Mouse (Mus musculus) neural tube, embryonic 15.5 days (tissue): Measurements from ENCODE around the gene Dvl2. TPM values are rescaled to one million over a fixed set of nuclear protein-coding genes. Genes with fewer than 3 reads are reported as not detected.

Experiments
- ATAC-seq: fragments of 200-750 bp; cut with Nextera tagmentation; 2 replicates; pipeline ENCODE4 v1.8.0; 2017; ENCODE audit warnings: mild to moderate bottlenecking, moderate TSS enrichment, moderate library complexity; ENCODE audit not compliant: low FRiP score
- H3K27ac ChIP-seq: fragments of 300-500 bp; sonication (generic); replicated peaks from 2 replicates; pipeline ENCODE4 v1.5.1; 2015; ENCODE audit warnings: mild to moderate bottlenecking, inconsistent platforms
- H3K27me3 ChIP-seq: fragments of 300-500 bp; sonication (generic); replicated peaks from 2 replicates; pipeline ENCODE4 v1.6.1; 2015; ENCODE audit warnings: inconsistent platforms
- H3K36me3 ChIP-seq: fragments of 300-500 bp; sonication (generic); 2 replicates; pipeline ENCODE4 v1.6.1; 2015; ENCODE audit warnings: inconsistent platforms
- H3K4me1 ChIP-seq: fragments of 300-500 bp; sonication (generic); 2 replicates; pipeline ENCODE4 v1.6.1; 2015; ENCODE audit warnings: inconsistent platforms
- H3K4me2 ChIP-seq: fragments of 300-500 bp; sonication (generic); 2 replicates; pipeline ENCODE4 v1.6.1; 2015; ENCODE audit warnings: inconsistent platforms, mild to moderate bottlenecking, moderate library complexity
- H3K4me3 ChIP-seq: fragments of 300-500 bp; sonication (generic); replicated peaks from 2 replicates; pipeline ENCODE4 v1.5.1; 2015; ENCODE audit warnings: mild to moderate bottlenecking, inconsistent platforms
- H3K9ac ChIP-seq: fragments of 300-500 bp; sonication (generic); replicated peaks from 2 replicates; pipeline ENCODE4 v1.6.1; 2015; ENCODE audit warnings: mild to moderate bottlenecking, inconsistent platforms
- H3K9me3 ChIP-seq: fragments of 300-500 bp; sonication (generic); replicated peaks from 2 replicates; pipeline ENCODE4 v1.6.1; 2016; ENCODE audit warnings: inconsistent platforms
- WGBS: fragments of 180-500 bp; shearing (Covaris S2); methylation state at CpG from one replicate; pipeline ENCODE4 v1.1.7; 2015; ENCODE audit warnings: mixed read lengths; 5-methylcytosine and 5-hydroxymethylcytosine counted together
- polyA plus RNA-seq: library from polyadenylated mRNA; unstranded; fragments of >200 nt; fragmentation: Nextera tagmentation; extraction: Ambion mirVana; gene quantifications from 2 replicates; pipeline ENCODE4 v1.2.1, GENCODE M21; 2015

Gene Dvl2
- polyA plus RNA-seq, 1 experiment from 2014 or later: 22.6 TPM

GRCm38 (mm10) chr11:69982877-69983276 is 17.5 kb upstream of the Dvl2 start:
- Histone ChIP-seq H3K4me3 (peak overlapping the region; percentile 97), H3K27ac (0 out of 2 replicates have a peak overlapping the region, but pooled peaks have one; percentile 13), H3K9me3 (no peaks in the 10 kb centered on the region), H3K9ac (peak overlapping the region; percentile 99), H3K36me3 (peaks cover 35% of the 10 kb centered on the region), H3K4me1 (peaks cover 33% of the 10 kb centered on the region), H3K4me2 (peak overlapping the region; percentile 90), H3K27me3 (no peaks in the 10 kb centered on the region)
- ATAC-seq: no peak
- 43% methylated on average over 5 of the region's 5 CpGs for WGBS

GRCm38 (mm10) chr11:69983377-69983776 is 17.0 kb upstream of the Dvl2 start:
- Histone ChIP-seq H3K27me3 (no peaks in the 10 kb centered on the region), H3K4me3 (peak overlapping the region; percentile 97), H3K36me3 (peaks cover 40% of the 10 kb centered on the region), H3K9ac (no peak overlapping the region), H3K9me3 (no peaks in the 10 kb centered on the region), H3K4me1 (peaks cover 33% of the 10 kb centered on the region), H3K4me2 (peak overlapping the region; percentile 90), H3K27ac (no peak overlapping the region)
- WGBS: 92% methylated on average over 4 of the region's 4 CpGs
- ATAC-seq: no peak

- 94% methylated on average over 8 of the region's 8 CpGs for WGBS
- Histone ChIP-seq H3K9me3 (no peaks in the 10 kb centered on the region), H3K27ac (no peak overlapping the region), H3K9ac (no peak overlapping the region), H3K4me1 (peaks cover 26% of the 10 kb centered on the region), H3K27me3 (no peaks in the 10 kb centered on the region), H3K36me3 (peaks cover 51% of the 10 kb centered on the region), H3K4me2 (no peak overlapping the region), H3K4me3 (no peak overlapping the region)
- ATAC-seq: no peak
Measured at GRCm38 (mm10) chr11:69984431-69984830, 16.0 kb upstream of the Dvl2 start.

GRCm38 (mm10) chr11:69989949-69990348 is 10.4 kb upstream of the Dvl2 start:
- Histone ChIP-seq H3K36me3 (peaks cover 65% of the 10 kb centered on the region), H3K4me3 (no peak overlapping the region), H3K9me3 (no peaks in the 10 kb centered on the region), H3K4me2 (no peak overlapping the region), H3K27me3 (no peaks in the 10 kb centered on the region), H3K27ac (peak overlapping the region; percentile 93; the same call in 1 of the 2 replicates), H3K4me1 (peaks cover 27% of the 10 kb centered on the region), H3K9ac (no peak overlapping the region)
- no peak for ATAC-seq
- WGBS: 87% methylated on average over 8 of the region's 8 CpGs

GRCm38 (mm10) chr11:69990850-69991691 is 9.3 kb upstream of the Dvl2 start, which contains the start of gene Gabarap:
TSS of gene Gabarap (plus strand) at chr11:69991143.
- Histone ChIP-seq H3K4me2 (peak within 1 kb of the TSS; percentile 74), H3K27me3 (no peaks in the 10 kb centered on the region), H3K4me1 (peaks cover 27% of the 10 kb centered on the region), H3K9me3 (no peaks in the 10 kb centered on the region), H3K36me3 (peaks cover 56% of the 10 kb centered on the region), H3K4me3 (peak within 1 kb of the TSS; percentile 77), H3K9ac (peak within 1 kb of the TSS; percentile 92), H3K27ac (peak within 1 kb of the TSS; percentile 93)
- peak; percentile 78 for ATAC-seq
- WGBS: 0% methylated on average over 40 of the region's 40 CpGs

- Histone ChIP-seq H3K9me3 (no peaks in the 10 kb centered on the region), H3K36me3 (peaks cover 50% of the 10 kb centered on the region), H3K4me3 (peak overlapping the region; percentile 77), H3K9ac (peak overlapping the region; percentile 92), H3K4me1 (peaks cover 27% of the 10 kb centered on the region), H3K27ac (peak overlapping the region; percentile 93), H3K4me2 (peak overlapping the region; percentile 74), H3K27me3 (no peaks in the 10 kb centered on the region)
- WGBS: 1% methylated on average over 15 of the region's 15 CpGs
- no peak for ATAC-seq
Measured at GRCm38 (mm10) chr11:69991711-69992110, 8.7 kb upstream of the Dvl2 start.

GRCm38 (mm10) chr11:69992396-69992795 is 8.0 kb upstream of the Dvl2 start:
- Histone ChIP-seq H3K27me3 (no peaks in the 10 kb centered on the region), H3K27ac (peak overlapping the region; percentile 15; the same call in 1 of the 2 replicates), H3K9me3 (no peaks in the 10 kb centered on the region), H3K36me3 (peaks cover 43% of the 10 kb centered on the region), H3K4me2 (peak overlapping the region; percentile 74), H3K9ac (peak overlapping the region; percentile 92), H3K4me3 (peak overlapping the region; percentile 77), H3K4me1 (peaks cover 29% of the 10 kb centered on the region)
- no peak for ATAC-seq
- WGBS: 88% methylated on average over 10 of the region's 10 CpGs

- Histone ChIP-seq H3K27me3 (no peaks in the 10 kb centered on the region), H3K9ac (peak overlapping the region; percentile 92; the same call in 1 of the 2 replicates), H3K4me1 (peaks cover 34% of the 10 kb centered on the region), H3K4me2 (peak overlapping the region; percentile 74), H3K9me3 (no peaks in the 10 kb centered on the region), H3K27ac (0 out of 2 replicates have a peak overlapping the region, but pooled peaks have one; percentile 15), H3K36me3 (peaks cover 39% of the 10 kb centered on the region), H3K4me3 (peak overlapping the region; percentile 77)
- ATAC-seq: no peak
- WGBS: 85% methylated on average over 3 of the region's 3 CpGs
Measured at GRCm38 (mm10) chr11:69992932-69993331, 7.5 kb upstream of the Dvl2 start.

GRCm38 (mm10) chr11:69994401-69995090 is 5.8 kb upstream of the Dvl2 start:
- H3K27ac ChIP-seq: peak overlapping the region; percentile 33; the same call in 1 of the 2 replicates
- ATAC-seq: no peak
- H3K9me3 ChIP-seq: no peaks in the 10 kb centered on the region
- no peak overlapping the region for H3K9ac ChIP-seq
- H3K4me3 ChIP-seq: peak overlapping the region; percentile 89; the same call in 1 of the 2 replicates
- peaks cover 39% of the 10 kb centered on the region for H3K36me3 ChIP-seq
- peak overlapping the region; percentile 73 for H3K4me2 ChIP-seq
- peaks cover 45% of the 10 kb centered on the region for H3K4me1 ChIP-seq
- no peaks in the 10 kb centered on the region for H3K27me3 ChIP-seq
- WGBS: 89% methylated on average over 11 of the region's 11 CpGs

GRCm38 (mm10) chr11:69995391-69995960 is 4.9 kb upstream of the Dvl2 start, which contains the start of gene Phf23:
TSS of gene Phf23 (plus strand) at chr11:69995777.
- no peaks in the 10 kb centered on the region for H3K27me3 ChIP-seq
- peaks cover 36% of the 10 kb centered on the region for H3K36me3 ChIP-seq
- peak within 1 kb of the TSS; percentile 83 for H3K9ac ChIP-seq
- peak; percentile 82 for ATAC-seq
- no peaks in the 10 kb centered on the region for H3K9me3 ChIP-seq
- H3K4me3 ChIP-seq: peak within 1 kb of the TSS; percentile 89
- H3K27ac ChIP-seq: peak within 1 kb of the TSS; percentile 94
- WGBS: under 1% methylated on average over 36 of the region's 36 CpGs
- H3K4me1 ChIP-seq: peaks cover 47% of the 10 kb centered on the region
- peak within 1 kb of the TSS; percentile 73 for H3K4me2 ChIP-seq
